Mouse (Mus musculus): ENCODE measurements around the gene Gm20388.

- no peak for TF ChIP-seq CHD2 (IDR thresholded peaks at IDR 0.05; ENCODE audit: low read depth, low read length)
- no peak for TF ChIP-seq HCFC1 (IDR thresholded peaks at IDR 0.05; ENCODE audit: borderline replicate concordance, insufficient read depth, low read length)
- no peak for TF ChIP-seq MAFK (IDR thresholded peaks at IDR 0.05; ENCODE audit: insufficient read depth, low read depth, low read length)
- no peak for TF ChIP-seq ZNF384 (IDR thresholded peaks at IDR 0.05; ENCODE audit: low read depth, low read length)
These were observed 270.6 kb downstream of the Gm20388 start for GRCm38 (mm10) chr8:120181274-120181673.
